9 mouse cellular contexts compared by ENCODE assay signal in genomic region chr11:94991641-94992479, GRCm38 (mm10). TPM values are rescaled to one million over a fixed set of nuclear protein-coding genes. Genes with fewer than 3 reads are reported as not detected.
A peak's percentile ranks its signal among the peaks of the same experiment; 100 is the strongest.
DNase-seq lines count a peak whose midpoint lies in the region; ATAC-seq and TF ChIP-seq lines count a peak whose summit lies in the region.
"Had no signal": no experiment of that assay in that cellular context is flagged by ENCODE, and none has a peak within 500 bp of the region (broad histone marks: within the 10 kb centered on the region; RNA-seq: fewer than 3 reads in every experiment).

No protein-coding gene starts in this region.

- peak overlapping the region; percentile 94 for H3K9ac ChIP-seq in heart, embryonic 14.5 days (ENCODE audit: low read length)
- peak overlapping the region; percentile 97 for H3K9ac ChIP-seq in midbrain, embryonic 11.5 days (ENCODE audit: low read length)

- H3K9me3 ChIP-seq in heart, embryonic 14.5 days (ENCODE audit: control insufficient read depth, low read length): no peaks in the 10 kb centered on the region
- H3K9me3 ChIP-seq in limb, embryonic 10.5 days (replicated peaks): no peaks in the 10 kb centered on the region
- no peaks in the 10 kb centered on the region for H3K9me3 ChIP-seq in midbrain, embryonic 11.5 days (ENCODE audit: control insufficient read depth, low read length)

- 0 out of 2 replicates have a peak, but pooled peaks have one; percentile 3 for TF ChIP-seq CTCF in thymus, adult 2 months (IDR thresholded peaks at IDR 0.05; ENCODE audit: borderline replicate concordance, control insufficient read depth, extremely low read depth, insufficient read depth, low read length, poor library complexity)

- H3K27ac ChIP-seq in heart, embryonic 14.5 days (replicated peaks in 1 of 2; ENCODE audit: control insufficient read depth in 1 of 2, insufficient read depth in 1 of 2, low read depth in 2 of 2, low read length in 2 of 2): peak overlapping the region; percentile 46 to 93
- H3K27ac ChIP-seq in limb, embryonic 10.5 days: peak overlapping the region; percentile 95
- H3K27ac ChIP-seq in midbrain, embryonic 11.5 days (ENCODE audit: low read depth, low read length): peak overlapping the region; percentile 40; the same call in 1 of the 2 replicates
- H3K27ac ChIP-seq in thymus, adult 2 months (ENCODE audit: control insufficient read depth, insufficient read depth, low read length): peak overlapping the region; percentile 59

- no peak for ATAC-seq in heart, embryonic 14.5 days (ENCODE audit: insufficient number of reproducible peaks, insufficient read depth, low FRiP score, low read depth)
- peak; percentile 35; the same call in 1 of the 2 replicates for ATAC-seq in midbrain, embryonic 11.5 days (ENCODE audit: low FRiP score)

- H3K36me3 ChIP-seq in heart, embryonic 14.5 days (ENCODE audit: control insufficient read depth, insufficient read depth, low read length): peaks cover 28% of the 10 kb centered on the region
- H3K36me3 ChIP-seq in limb, embryonic 10.5 days: peaks cover 30% of the 10 kb centered on the region
- H3K36me3 ChIP-seq in midbrain, embryonic 11.5 days (ENCODE audit: control insufficient read depth, insufficient read depth, low read length): peaks cover 9% of the 10 kb centered on the region; the same call in 1 of the 2 replicates
- peaks cover 7% of the 10 kb centered on the region; the same call in 1 of the 2 replicates for H3K36me3 ChIP-seq in thymus, adult 2 months (ENCODE audit: control insufficient read depth, insufficient read depth, low read length)

- intact Hi-C loops in left cerebral cortex, postnatal 4 days (cut with DNase I): no loop called here

- under 1% methylated on average over 94 of the region's 99 CpGs for WGBS in heart, embryonic 14.5 days
- WGBS in limb, embryonic 10.5 days: under 1% methylated on average over 92 of the region's 99 CpGs
- WGBS in midbrain, embryonic 11.5 days: under 1% methylated on average over 98 of the region's 99 CpGs
- under 1% methylated on average over 99 of the region's 99 CpGs for WGBS in thymus, adult 2 months

- no peaks in the 10 kb centered on the region for H3K27me3 ChIP-seq in heart, embryonic 14.5 days (ENCODE audit: control insufficient read depth, insufficient read depth, low read length)
- no peaks in the 10 kb centered on the region for H3K27me3 ChIP-seq in limb, embryonic 10.5 days (ENCODE audit: low read depth, poor library complexity, severe bottlenecking)
- H3K27me3 ChIP-seq in midbrain, embryonic 11.5 days (ENCODE audit: control insufficient read depth, insufficient read depth, low read length): no peaks in the 10 kb centered on the region; the same call in 1 of the 2 replicates
- no peaks in the 10 kb centered on the region for H3K27me3 ChIP-seq in thymus, adult 2 months (ENCODE audit: control insufficient read depth, insufficient read depth, low read length)

- peak overlapping the region; percentile 84 to 86 for H3K4me3 ChIP-seq in heart, embryonic 14.5 days (ENCODE audit: control insufficient read depth in 1 of 2, insufficient read depth in 1 of 2, low read depth in 1 of 2, low read length in 2 of 2)
- H3K4me3 ChIP-seq in limb, embryonic 10.5 days: peak overlapping the region; percentile 83
- H3K4me3 ChIP-seq in midbrain, embryonic 11.5 days (ENCODE audit: low read depth, low read length): peak overlapping the region; percentile 89
- peak overlapping the region; percentile 69 for H3K4me3 ChIP-seq in thymus, adult 2 months (ENCODE audit: control insufficient read depth, insufficient read depth, low read length)

- H3K4me1 ChIP-seq in heart, embryonic 14.5 days (ENCODE audit: control insufficient read depth in 2 of 2, insufficient read depth in 2 of 2, low read length in 2 of 2): peaks cover 48 to 69% of the 10 kb centered on the region in 2 experiments
- H3K4me1 ChIP-seq in limb, embryonic 10.5 days: peaks cover 89% of the 10 kb centered on the region
- peaks cover 63% of the 10 kb centered on the region for H3K4me1 ChIP-seq in midbrain, embryonic 11.5 days (ENCODE audit: control insufficient read depth, insufficient read depth, low read length)
- H3K4me1 ChIP-seq in thymus, adult 2 months (replicated peaks; ENCODE audit: control insufficient read depth, insufficient read depth, low read length): peaks cover 71% of the 10 kb centered on the region

- H3K4me2 ChIP-seq in heart, embryonic 14.5 days (ENCODE audit: low read length): peak overlapping the region; percentile 96
- peak overlapping the region; percentile 98 for H3K4me2 ChIP-seq in midbrain, embryonic 11.5 days

- peak; percentile 45 for DNase-seq in urinary bladder, postnatal 14 days (ENCODE audit: low spot score)
- DNase-seq in urinary bladder, postnatal 10 days (ENCODE audit: low spot score): no peak
- peak; percentile 73 to 77 for DNase-seq in cerebellum, postnatal 25 days
- peak; percentile 76 for DNase-seq in limb, embryonic 10.5 days (ENCODE audit: low spot score)
- DNase-seq in midbrain, embryonic 11.5 days (ENCODE audit: low spot score, missing footprints): peak; percentile 92
- DNase-seq in thymus, adult 2 months: peak; percentile 65
- no peak for DNase-seq in left cerebral cortex, postnatal 4 days

- TF ChIP-seq POLR2A in thymus, adult 2 months (IDR thresholded peaks at IDR 0.05; ENCODE audit: control insufficient read depth, extremely low read depth, insufficient read depth, low read length, poor library complexity): 0 out of 2 replicates have a peak, but pooled peaks have one; percentile 8

RNA-seq across cellular contexts. Expression of gene Ppp1r9b, which starts 1.0 kb away (rescaled TPM):
- 8.1 and 8.6 TPM in 2 replicates for polyA plus RNA-seq in heart, embryonic 14.5 days (2014; fragmentation: Nextera tagmentation; extraction: Ambion mirVana)
- 9.9 and 10.8 TPM in 2 replicates for polyA plus RNA-seq in limb, embryonic 10.5 days (2016; fragmentation: Nextera tagmentation; extraction: Ambion mirVana)
- polyA plus RNA-seq in midbrain, embryonic 11.5 days (2014; fragmentation: Nextera tagmentation; extraction: Ambion mirVana): 10.5 and 12.4 TPM in 2 replicates
- polyA plus RNA-seq in thymus, adult 2 months (2012; rRNA removed): 112 and 127 TPM in 2 replicates
- total RNA-seq in left cerebral cortex, postnatal 4 days (2021): 100 to 1,000 TPM; 273 to 276 TPM

RNA-seq across cellular contexts. Expression of gene Sgca, which starts 15.7 kb away (rescaled TPM):
- 34.6 and 36.7 TPM in 2 replicates for polyA plus RNA-seq in heart, embryonic 14.5 days (2014; fragmentation: Nextera tagmentation; extraction: Ambion mirVana)
- polyA plus RNA-seq in limb, embryonic 10.5 days (2016; fragmentation: Nextera tagmentation; extraction: Ambion mirVana): 0.23 TPM in 1 of 2 replicates, not detected in the other
- not detected in 2 replicates for polyA plus RNA-seq in midbrain, embryonic 11.5 days (2014; fragmentation: Nextera tagmentation; extraction: Ambion mirVana)
- polyA plus RNA-seq in thymus, adult 2 months (2012; rRNA removed): 6.3 and 59.1 TPM in 2 replicates
- not detected for total RNA-seq in left cerebral cortex, postnatal 4 days (2021)

RNA-seq across cellular contexts. Expression of gene Samd14, which starts 17.8 kb away (rescaled TPM):
- 8.5 and 10.1 TPM in 2 replicates for polyA plus RNA-seq in heart, embryonic 14.5 days (2014; fragmentation: Nextera tagmentation; extraction: Ambion mirVana)
- polyA plus RNA-seq in limb, embryonic 10.5 days (2016; fragmentation: Nextera tagmentation; extraction: Ambion mirVana): 29.7 and 39.2 TPM in 2 replicates
- polyA plus RNA-seq in midbrain, embryonic 11.5 days (2014; fragmentation: Nextera tagmentation; extraction: Ambion mirVana): 47.3 and 47.8 TPM in 2 replicates
- 9.3 and 10.1 TPM in 2 replicates for polyA plus RNA-seq in thymus, adult 2 months (2012; rRNA removed)
- total RNA-seq in left cerebral cortex, postnatal 4 days (2021): 100 to 1,000 TPM; 173 to 176 TPM

RNA-seq across cellular contexts. Expression of gene Hils1, which starts 24.5 kb away (rescaled TPM):
- polyA plus RNA-seq in heart, embryonic 14.5 days (2014; fragmentation: Nextera tagmentation; extraction: Ambion mirVana): 0.24 TPM in 2 replicates
- polyA plus RNA-seq in limb, embryonic 10.5 days (2016; fragmentation: Nextera tagmentation; extraction: Ambion mirVana): not detected in 2 replicates
- not detected in 2 replicates for polyA plus RNA-seq in midbrain, embryonic 11.5 days (2014; fragmentation: Nextera tagmentation; extraction: Ambion mirVana)
- polyA plus RNA-seq in thymus, adult 2 months (2012; rRNA removed): 0.12 TPM in 1 of 2 replicates, not detected in the other
- under 1 TPM in 1 of 2 experiments, not detected in 1; 0.46 TPM for total RNA-seq in left cerebral cortex, postnatal 4 days (2021)
- total RNA-seq: gastrocnemius, postnatal 36 days had no signal

RNA-seq across cellular contexts. Expression of gene Pdk2, which starts 49.3 kb away (rescaled TPM):
- 112 and 113 TPM in 2 replicates for polyA plus RNA-seq in heart, embryonic 14.5 days (2014; fragmentation: Nextera tagmentation; extraction: Ambion mirVana)
- polyA plus RNA-seq in limb, embryonic 10.5 days (2016; fragmentation: Nextera tagmentation; extraction: Ambion mirVana): 9.8 and 21.2 TPM in 2 replicates
- polyA plus RNA-seq in midbrain, embryonic 11.5 days (2014; fragmentation: Nextera tagmentation; extraction: Ambion mirVana): 12.6 and 13.3 TPM in 2 replicates
- 47.7 and 55.0 TPM in 2 replicates for polyA plus RNA-seq in thymus, adult 2 months (2012; rRNA removed)
- 10 to 100 TPM; 21.4 to 22.2 TPM for total RNA-seq in left cerebral cortex, postnatal 4 days (2021)

Comparison
In these comparisons a context has a peak if more than half of its experiments do, and no peak if none do; other contexts are left out.
1. DNase-seq: peak in urinary bladder, postnatal 14 days (single experiment), cerebellum, postnatal 25 days (2 of 2), limb, embryonic 10.5 days (single experiment), midbrain, embryonic 11.5 days (single experiment) and thymus, adult 2 months (single experiment); none in urinary bladder, postnatal 10 days (single experiment) and left cerebral cortex, postnatal 4 days (single experiment).
2. H3K27ac ChIP-seq: peak in every context shown above with its lines; median percentile 95 in limb, embryonic 10.5 days; 70 in heart, embryonic 14.5 days; 59 in thymus, adult 2 months; 40 in midbrain, embryonic 11.5 days.
3. Peak in every context shown above with its lines, with median percentiles within 50 percentile points of each other: H3K4me3 ChIP-seq.